Mouse (Mus musculus): ENCODE measurements around the gene Scarb1. TPM values are rescaled to one million over a fixed set of nuclear protein-coding genes. Genes with fewer than 3 reads are reported as not detected.

Gene Scarb1
- polyA plus RNA-seq, 1 experiment from 2014 or later, result 64.9 TPM

DNA sequence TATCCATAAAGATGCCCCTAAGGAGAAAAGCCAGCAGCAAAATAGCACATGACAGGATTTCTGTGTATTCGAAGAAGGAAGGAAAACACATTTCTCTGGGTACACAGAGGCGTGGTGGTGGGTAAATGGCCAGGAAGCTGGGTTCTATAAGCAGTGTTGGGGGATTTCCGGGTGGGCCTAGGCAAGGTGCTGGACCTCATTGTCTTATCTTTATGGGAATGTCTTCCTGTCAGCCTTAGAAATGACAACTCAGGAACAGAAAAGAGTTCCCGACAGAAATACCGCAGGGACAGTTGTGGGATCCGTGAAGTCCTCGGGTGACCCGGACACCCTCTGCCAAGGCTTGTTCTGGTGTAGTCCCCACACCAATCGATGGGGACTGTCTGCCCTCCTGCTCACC lies 42.7 kb downstream of the Scarb1 start:
- Histone ChIP-seq H3K4me1 (ENCODE audit: insufficient read depth, low read depth, low read length) (no peaks in the 10 kb centered on the region), H3K9ac (replicated peaks; ENCODE audit: low read depth) (no peak overlapping the region), H3K36me3 (ENCODE audit: insufficient read depth, low read length) (peaks cover 23% of the 10 kb centered on the region; the same call in 1 of the 2 replicates), H3K4me2 (replicated peaks; ENCODE audit: low read depth, low read length) (no peak overlapping the region), H3K27me3 (replicated peaks; ENCODE audit: insufficient read depth, low read length) (no peaks in the 10 kb centered on the region), H3K27ac (ENCODE audit: low read length) (no peak overlapping the region), H3K9me3 (ENCODE audit: low read length) (no peaks in the 10 kb centered on the region), H3K4me3 (ENCODE audit: low read depth, low read length) (no peak overlapping the region)
- 63% methylated on average over 9 of the region's 9 CpGs for WGBS
- ATAC-seq (peak; percentile 77), DNase-seq (ENCODE audit: low spot score) (no peak)
- TF ChIP-seq EP300 (IDR thresholded peaks at IDR 0.05) (peak; percentile 82), CTCF (IDR thresholded peaks at IDR 0.05) (no peak; the same call in 1 of the 2 replicates)

DNA sequence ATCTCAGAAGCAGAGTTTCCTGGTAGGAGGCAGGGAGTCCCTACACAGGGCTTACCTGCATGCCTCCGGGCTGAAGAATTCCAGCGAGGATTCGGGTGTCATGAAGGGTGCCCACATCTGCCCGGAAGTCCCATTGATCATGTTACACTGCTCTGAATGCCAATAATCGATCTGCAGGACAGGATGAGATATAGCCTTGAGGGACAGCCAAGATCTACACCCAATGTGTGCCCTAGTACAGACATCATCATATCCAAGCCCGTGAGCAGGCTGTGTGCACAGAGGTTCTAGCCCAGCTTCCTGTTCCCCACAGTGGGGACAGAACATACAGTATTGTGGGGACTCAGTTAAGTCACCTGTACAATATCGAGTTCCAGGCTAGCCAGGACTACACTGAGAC lies 43.7 kb downstream of the Scarb1 start:
- H3K4me3 ChIP-seq (ENCODE audit: low read depth, low read length), result no peak overlapping the region
- WGBS, result 92% methylated on average over 7 of the region's 7 CpGs
- H3K27ac ChIP-seq (ENCODE audit: low read length), result no peak overlapping the region
- TF ChIP-seq EP300 (IDR thresholded peaks at IDR 0.05) (no peak), CTCF (IDR thresholded peaks at IDR 0.05) (no peak)
- ATAC-seq (no peak), DNase-seq (ENCODE audit: low spot score) (no peak)
- no peaks in the 10 kb centered on the region for H3K4me1 ChIP-seq (ENCODE audit: insufficient read depth, low read depth, low read length)
- no peak overlapping the region for H3K4me2 ChIP-seq (replicated peaks; ENCODE audit: low read depth, low read length)
- no peak overlapping the region for H3K9ac ChIP-seq (replicated peaks; ENCODE audit: low read depth)
- H3K27me3 ChIP-seq (replicated peaks; ENCODE audit: insufficient read depth, low read length), result no peaks in the 10 kb centered on the region
- peaks cover 29% of the 10 kb centered on the region; the same call in 1 of the 2 replicates for H3K36me3 ChIP-seq (ENCODE audit: insufficient read depth, low read length)
- H3K9me3 ChIP-seq (ENCODE audit: low read length), result no peaks in the 10 kb centered on the region

DNA sequence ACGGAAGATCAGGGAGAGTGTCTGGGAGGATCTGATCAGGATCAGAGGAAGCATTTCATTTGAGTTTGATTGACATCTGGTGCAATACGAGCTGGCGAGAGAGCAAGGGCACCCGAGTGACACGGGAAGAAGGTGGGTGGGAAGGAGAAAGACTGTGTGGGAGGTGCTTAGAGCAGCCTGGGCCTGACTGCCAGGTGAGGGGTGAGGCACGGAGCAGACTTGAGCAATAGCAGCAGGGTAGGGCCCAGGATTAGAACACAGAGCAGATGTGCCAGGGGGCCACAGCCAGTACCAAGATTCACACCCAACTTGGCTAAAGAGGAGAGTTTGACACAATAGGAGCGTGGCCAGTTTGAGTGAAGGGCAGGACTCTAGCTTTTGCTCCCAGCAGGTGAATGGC lies 47.9 kb downstream of the Scarb1 start:
- H3K27ac ChIP-seq (ENCODE audit: low read length), result no peak overlapping the region
- H3K36me3 ChIP-seq (ENCODE audit: insufficient read depth, low read length), result peaks cover 17% of the 10 kb centered on the region
- ATAC-seq (no peak), DNase-seq (ENCODE audit: low spot score) (no peak)
- 66% methylated on average over 7 of the region's 7 CpGs for WGBS
- H3K4me1 ChIP-seq (ENCODE audit: insufficient read depth, low read depth, low read length), result no peaks in the 10 kb centered on the region
- TF ChIP-seq EP300 (IDR thresholded peaks at IDR 0.05), result no peak
- TF ChIP-seq CTCF (IDR thresholded peaks at IDR 0.05), result no peak
- H3K27me3 ChIP-seq (replicated peaks; ENCODE audit: insufficient read depth, low read length), result no peaks in the 10 kb centered on the region
- no peak overlapping the region for H3K4me3 ChIP-seq (ENCODE audit: low read depth, low read length)
- no peaks in the 10 kb centered on the region for H3K9me3 ChIP-seq (ENCODE audit: low read length)
- H3K9ac ChIP-seq (replicated peaks; ENCODE audit: low read depth), result no peak overlapping the region
- no peak overlapping the region for H3K4me2 ChIP-seq (replicated peaks; ENCODE audit: low read depth, low read length)

DNA sequence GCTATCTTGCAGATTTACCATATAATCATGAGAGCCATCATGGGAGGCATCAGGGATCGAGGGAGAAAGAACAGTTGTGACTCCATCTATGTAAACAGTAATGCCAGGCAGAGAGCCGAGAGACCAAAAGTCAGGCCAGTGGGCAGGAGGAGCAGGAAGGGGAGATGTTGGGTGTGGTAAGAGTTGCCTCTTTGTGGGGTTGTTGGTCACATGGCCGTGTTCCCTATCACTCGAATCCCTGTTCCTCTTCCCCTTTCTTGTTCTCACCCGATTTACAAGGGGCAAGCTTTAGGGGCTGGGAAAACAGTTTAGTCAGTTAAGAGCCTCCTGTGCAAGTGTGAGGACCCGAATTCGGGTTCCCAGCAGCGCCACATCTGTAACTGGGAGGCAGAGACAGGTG lies 49.0 kb downstream of the Scarb1 start:
- 80% methylated on average over 8 of the region's 8 CpGs for WGBS
- no peak for TF ChIP-seq CTCF (IDR thresholded peaks at IDR 0.05)
- no peak for TF ChIP-seq EP300 (IDR thresholded peaks at IDR 0.05)
- no peak overlapping the region for H3K4me3 ChIP-seq (ENCODE audit: low read depth, low read length)
- H3K9me3 ChIP-seq (ENCODE audit: low read length), result no peaks in the 10 kb centered on the region
- H3K27me3 ChIP-seq (replicated peaks; ENCODE audit: insufficient read depth, low read length), result no peaks in the 10 kb centered on the region
- H3K27ac ChIP-seq (ENCODE audit: low read length), result no peak overlapping the region
- H3K4me2 ChIP-seq (replicated peaks; ENCODE audit: low read depth, low read length), result no peak overlapping the region
- no peaks in the 10 kb centered on the region for H3K4me1 ChIP-seq (ENCODE audit: insufficient read depth, low read depth, low read length)
- ATAC-seq (no peak), DNase-seq (ENCODE audit: low spot score) (no peak)
- peaks cover 22% of the 10 kb centered on the region for H3K36me3 ChIP-seq (ENCODE audit: insufficient read depth, low read length)
- H3K9ac ChIP-seq (replicated peaks; ENCODE audit: low read depth), result no peak overlapping the region

DNA sequence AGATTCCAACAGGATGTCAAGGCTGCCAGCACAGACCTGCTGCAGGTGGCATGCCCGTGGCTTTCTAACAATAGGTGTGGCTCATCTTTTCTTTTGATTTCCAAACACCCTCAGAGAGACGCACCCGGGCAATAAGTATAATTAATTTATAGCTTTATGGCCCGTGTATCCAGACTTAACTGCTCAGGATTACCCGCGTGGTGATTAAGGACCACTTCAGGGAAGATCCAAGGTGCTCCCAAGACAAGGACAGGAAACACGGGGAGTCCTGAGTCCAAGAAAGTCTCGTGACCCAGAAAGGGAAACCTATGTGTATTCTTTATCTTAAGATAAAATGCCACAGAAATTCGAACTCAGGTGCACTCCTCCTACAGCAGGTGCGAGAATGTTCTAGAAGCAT lies 49.5 kb downstream of the Scarb1 start:
- no peak overlapping the region for H3K4me3 ChIP-seq (ENCODE audit: low read depth, low read length)
- TF ChIP-seq CTCF (IDR thresholded peaks at IDR 0.05), result no peak
- TF ChIP-seq EP300 (IDR thresholded peaks at IDR 0.05), result no peak
- H3K4me2 ChIP-seq (replicated peaks; ENCODE audit: low read depth, low read length), result no peak overlapping the region
- 83% methylated on average over 10 of the region's 10 CpGs for WGBS
- H3K9me3 ChIP-seq (ENCODE audit: low read length), result no peaks in the 10 kb centered on the region
- peaks cover 17% of the 10 kb centered on the region for H3K36me3 ChIP-seq (ENCODE audit: insufficient read depth, low read length)
- no peak overlapping the region for H3K9ac ChIP-seq (replicated peaks; ENCODE audit: low read depth)
- no peaks in the 10 kb centered on the region for H3K4me1 ChIP-seq (ENCODE audit: insufficient read depth, low read depth, low read length)
- H3K27ac ChIP-seq (ENCODE audit: low read length), result no peak overlapping the region
- H3K27me3 ChIP-seq (replicated peaks; ENCODE audit: insufficient read depth, low read length), result no peaks in the 10 kb centered on the region
- DNase-seq (ENCODE audit: low spot score), result no peak
- ATAC-seq, result no peak

DNA sequence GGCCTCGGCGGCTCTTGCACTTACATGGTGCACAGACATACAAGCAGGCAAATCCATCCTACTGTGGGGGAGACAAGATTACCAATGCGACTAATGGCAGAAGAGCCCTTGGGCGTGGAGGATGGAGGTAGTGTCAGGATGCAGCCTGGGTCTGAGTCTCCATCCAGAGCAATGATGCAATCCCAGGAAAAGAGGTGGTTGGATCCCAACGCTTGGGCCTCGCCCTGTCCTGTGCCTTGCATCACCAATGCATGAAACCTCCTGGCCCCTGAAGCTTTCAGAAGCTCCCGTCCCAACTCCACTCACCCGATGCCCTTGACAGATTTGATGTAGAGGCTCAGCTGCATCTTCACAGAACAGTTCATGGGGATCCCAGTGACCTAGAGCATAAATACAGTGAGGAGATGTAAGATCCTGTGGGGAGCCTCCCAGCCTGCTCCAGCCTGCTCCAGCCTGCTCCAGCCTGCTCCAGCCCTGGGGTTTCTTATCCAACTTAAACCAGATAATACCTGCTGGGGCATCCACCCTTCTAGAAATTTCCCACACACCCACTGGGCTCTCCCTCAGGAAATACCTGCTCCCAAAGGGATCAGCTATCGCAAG lies 53.7 kb downstream of the Scarb1 start:
- H3K27me3 ChIP-seq (replicated peaks; ENCODE audit: insufficient read depth, low read length), result no peaks in the 10 kb centered on the region
- H3K27ac ChIP-seq (ENCODE audit: low read length), result no peak overlapping the region
- no peak for DNase-seq (ENCODE audit: low spot score)
- peaks cover 7% of the 10 kb centered on the region for H3K36me3 ChIP-seq (ENCODE audit: insufficient read depth, low read length)
- no peak for ATAC-seq
- WGBS, result 91% methylated on average over 9 of the region's 9 CpGs
- no peaks in the 10 kb centered on the region for H3K9me3 ChIP-seq (ENCODE audit: low read length)
- TF ChIP-seq CTCF (IDR thresholded peaks at IDR 0.05) (no peak), EP300 (IDR thresholded peaks at IDR 0.05) (no peak)
- H3K9ac ChIP-seq (replicated peaks; ENCODE audit: low read depth), result no peak overlapping the region
- H3K4me3 ChIP-seq (ENCODE audit: low read depth, low read length), result no peak overlapping the region
- H3K4me2 ChIP-seq (replicated peaks; ENCODE audit: low read depth, low read length), result no peak overlapping the region
- H3K4me1 ChIP-seq (ENCODE audit: insufficient read depth, low read depth, low read length), result no peaks in the 10 kb centered on the region

DNA sequence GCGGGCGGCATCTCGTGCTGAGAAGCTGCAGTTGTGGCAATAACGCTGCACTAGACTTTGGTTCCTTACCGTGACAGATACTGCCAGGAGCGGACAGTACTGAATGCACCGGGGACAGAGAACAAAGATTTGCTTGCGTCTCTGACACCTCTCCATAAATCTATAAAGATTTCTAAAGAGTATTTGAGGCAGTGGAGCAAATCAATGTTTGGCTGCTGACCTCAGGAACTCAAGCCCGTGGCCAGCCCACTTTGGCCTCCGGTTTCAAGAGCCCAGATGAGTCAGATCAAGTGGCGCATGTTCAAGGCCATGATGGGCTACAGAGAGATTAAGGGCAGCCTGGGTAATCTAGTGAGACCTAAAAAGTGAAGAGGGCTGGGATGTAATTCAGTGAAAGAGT lies 54.8 kb downstream of the Scarb1 start:
- Histone ChIP-seq H3K4me1 (ENCODE audit: insufficient read depth, low read depth, low read length) (no peaks in the 10 kb centered on the region), H3K27me3 (replicated peaks; ENCODE audit: insufficient read depth, low read length) (no peaks in the 10 kb centered on the region), H3K27ac (ENCODE audit: low read length) (no peak overlapping the region), H3K9me3 (ENCODE audit: low read length) (no peaks in the 10 kb centered on the region), H3K4me2 (replicated peaks; ENCODE audit: low read depth, low read length) (no peak overlapping the region), H3K4me3 (ENCODE audit: low read depth, low read length) (no peak overlapping the region), H3K9ac (replicated peaks; ENCODE audit: low read depth) (no peak overlapping the region), H3K36me3 (ENCODE audit: insufficient read depth, low read length) (peaks cover 7% of the 10 kb centered on the region)
- TF ChIP-seq EP300 (IDR thresholded peaks at IDR 0.05) (no peak), CTCF (IDR thresholded peaks at IDR 0.05) (no peak)
- ATAC-seq (no peak), DNase-seq (ENCODE audit: low spot score) (no peak)
- 85% methylated on average over 11 of the region's 11 CpGs for WGBS

Data from lung, postnatal 0 days (tissue).